Mouse (Mus musculus) right cerebral cortex, postnatal 4 days (tissue): ENCODE measurements around the gene Zzef1.

Source experiments
- DNase-seq: peaks from one replicate; pipeline ENCODE4 v3.0.0-alpha.2; 2022

Gene Zzef1

GRCm38 (mm10) chr11:72807992-72808391 lies 12.0 kb downstream of the Zzef1 start:
- DNase-seq, result no peak

- DNase-seq, result no peak
Measured at GRCm38 (mm10) chr11:72813687-72814086, 17.7 kb downstream of the Zzef1 start.

GRCm38 (mm10) chr11:72814188-72814587 lies 18.2 kb downstream of the Zzef1 start:
- DNase-seq, result no peak

GRCm38 (mm10) chr11:72816859-72817258 lies 20.8 kb downstream of the Zzef1 start:
- no peak for DNase-seq

GRCm38 (mm10) chr11:72818067-72818466 lies 22.0 kb downstream of the Zzef1 start:
- DNase-seq, result no peak

- DNase-seq, result no peak
Measured at GRCm38 (mm10) chr11:72821041-72821440, 25.0 kb downstream of the Zzef1 start.

- no peak for DNase-seq
Measured at GRCm38 (mm10) chr11:72829869-72830268, 33.8 kb downstream of the Zzef1 start.

- no peak for DNase-seq
Measured at GRCm38 (mm10) chr11:72842731-72843130, 46.7 kb downstream of the Zzef1 start.

GRCm38 (mm10) chr11:72843576-72843975 lies 47.5 kb downstream of the Zzef1 start:
- DNase-seq, result no peak

GRCm38 (mm10) chr11:72845526-72845925 lies 49.5 kb downstream of the Zzef1 start:
- DNase-seq, result no peak

- no peak for DNase-seq
Measured at GRCm38 (mm10) chr11:72846685-72847084, 50.7 kb downstream of the Zzef1 start.

- no peak for DNase-seq
Measured at GRCm38 (mm10) chr11:72847831-72848628, 52.0 kb downstream of the Zzef1 start.

- DNase-seq, result no peak
Measured at GRCm38 (mm10) chr11:72850419-72851131, 54.5 kb downstream of the Zzef1 start.

- DNase-seq, result no peak
Measured at GRCm38 (mm10) chr11:72851214-72851613, 55.2 kb downstream of the Zzef1 start.

GRCm38 (mm10) chr11:72852122-72852521 lies 56.1 kb downstream of the Zzef1 start:
- no peak for DNase-seq

- DNase-seq, result no peak
Measured at GRCm38 (mm10) chr11:72853086-72853485, 57.1 kb downstream of the Zzef1 start.

- no peak for DNase-seq
Measured at GRCm38 (mm10) chr11:72854251-72854650, 58.2 kb downstream of the Zzef1 start.

GRCm38 (mm10) chr11:72856764-72857163 lies 60.7 kb downstream of the Zzef1 start:
- no peak for DNase-seq

GRCm38 (mm10) chr11:72861236-72861635 lies 65.2 kb downstream of the Zzef1 start:
- DNase-seq, result no peak

- DNase-seq, result no peak
Measured at GRCm38 (mm10) chr11:72866446-72866845, 70.4 kb downstream of the Zzef1 start.

- no peak for DNase-seq
Measured at GRCm38 (mm10) chr11:72872061-72872460, 76.0 kb downstream of the Zzef1 start.

GRCm38 (mm10) chr11:72892623-72893022 lies 96.6 kb downstream of the Zzef1 start:
- no peak for DNase-seq

- no peak for DNase-seq
Measured at GRCm38 (mm10) chr11:72908391-72908790, 112.4 kb downstream of the Zzef1 start.

- DNase-seq, result no peak
Measured at GRCm38 (mm10) chr11:72917299-72917996, 121.4 kb downstream of the Zzef1 start.
